Mouse (Mus musculus) neural tube, embryonic 11.5 days (tissue): ENCODE results near the gene Six1. TPM values are rescaled to one million over a fixed set of nuclear protein-coding genes. Genes with fewer than 3 reads are reported as not detected.

Experiments used
- ATAC-seq: fragments of 200-750 bp; cut with Nextera tagmentation; 2 replicates; pipeline ENCODE4 v1.8.0; 2017; ENCODE audit warnings: moderate number of reproducible peaks, mild to moderate bottlenecking, moderate TSS enrichment, moderate library complexity; ENCODE audit not compliant: insufficient read depth, low FRiP score, low TSS enrichment
- DNase-seq: peaks from one replicate; pipeline ENCODE4 v3.0.0-alpha.2; 2015; ENCODE audit warnings: low spot score
- H3K27ac ChIP-seq: fragments of 300-500 bp; sonication (generic); 2 replicates; pipeline ENCODE4 v1.5.1; 2014; ENCODE audit warnings: low read depth, mild to moderate bottlenecking, low read length
- H3K27me3 ChIP-seq: fragments of 300-500 bp; sonication (generic); 2 replicates; pipeline ENCODE4 v1.6.1; 2014; ENCODE audit warnings: mild to moderate bottlenecking, low read length, mixed read lengths; ENCODE audit not compliant: control insufficient read depth, insufficient read depth
- H3K36me3 ChIP-seq: fragments of 300-500 bp; sonication (generic); 2 replicates; pipeline ENCODE4 v1.6.1; 2014; ENCODE audit warnings: mild to moderate bottlenecking, low read length, moderate library complexity, mixed read lengths; ENCODE audit not compliant: control insufficient read depth, insufficient read depth
- H3K4me1 ChIP-seq: fragments of 300-500 bp; sonication (generic); 2 replicates; pipeline ENCODE4 v1.6.1; 2014; ENCODE audit warnings: low read length, mixed read lengths; ENCODE audit not compliant: control insufficient read depth, insufficient read depth
- H3K4me2 ChIP-seq: fragments of 300-500 bp; sonication (generic); 2 replicates; pipeline ENCODE4 v1.6.1; 2014; ENCODE audit warnings: low read depth, mild to moderate bottlenecking, moderate library complexity
- H3K4me3 ChIP-seq: fragments of 300-500 bp; sonication (generic); 2 replicates; pipeline ENCODE4 v1.5.1; 2014; ENCODE audit warnings: low read depth, low read length
- H3K9ac ChIP-seq: fragments of 300-500 bp; sonication (generic); 2 replicates; pipeline ENCODE4 v1.6.1; 2014; ENCODE audit warnings: mild to moderate bottlenecking, low read length
- H3K9me3 ChIP-seq: fragments of 300-500 bp; sonication (generic); 2 replicates; pipeline ENCODE4 v1.6.1; 2016; ENCODE audit warnings: low read length; ENCODE audit not compliant: control insufficient read depth
- WGBS: fragments of 180-500 bp; shearing (Covaris S2); extraction: QIAGEN DNeasy Blood & Tissue Kit; methylation state at CpG from one replicate; pipeline ENCODE4 v1.1.7; 2014; 5-methylcytosine and 5-hydroxymethylcytosine counted together
- polyA plus RNA-seq: library from polyadenylated mRNA; unstranded; fragments of >200 nt; fragmentation: Nextera tagmentation; extraction: Ambion mirVana; gene quantifications from 2 replicates; pipeline ENCODE4 v1.2.1, GENCODE M21; 2014

Six1 gene
- polyA plus RNA-seq, 1 experiment from 2014 or later = 34.9 TPM

DNA sequence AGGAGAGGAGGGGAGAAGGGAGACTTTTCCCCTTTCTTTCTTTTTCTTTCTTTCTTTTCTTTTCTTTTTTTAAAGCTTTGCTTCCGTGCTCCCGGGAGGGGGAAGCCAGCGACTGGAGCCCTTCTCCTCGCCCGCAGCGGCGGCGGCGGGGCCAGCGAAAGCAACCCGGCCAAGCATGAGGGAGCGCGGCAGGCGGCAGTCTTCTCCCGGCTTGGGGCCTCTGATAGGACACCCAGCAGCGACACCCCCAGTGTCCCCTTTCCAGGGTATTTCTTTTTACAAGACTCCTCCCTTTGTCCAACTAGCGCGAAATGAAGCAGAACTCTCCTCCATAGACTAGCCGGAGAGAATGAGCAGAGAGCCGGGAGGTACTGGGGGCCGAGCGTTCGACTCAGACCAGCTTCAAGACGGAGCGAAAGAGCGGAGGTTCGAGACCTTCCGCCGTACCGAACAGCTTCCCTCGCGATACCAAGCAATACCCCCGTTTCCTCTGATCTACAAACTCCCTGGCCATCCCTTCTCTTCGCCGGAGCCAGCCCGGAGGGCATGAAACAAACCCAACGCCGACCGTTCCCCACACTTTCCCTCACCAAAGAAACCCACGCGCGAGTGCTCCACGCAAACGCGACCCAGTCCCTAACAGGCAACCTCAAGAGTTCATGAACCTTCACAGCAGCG is 8.5 kb downstream of the Six1 start:
- peak overlapping the region; percentile 56 for H3K4me2 ChIP-seq
- H3K9me3 ChIP-seq = no peaks in the 10 kb centered on the region
- DNase-seq (peak; percentile 61), ATAC-seq (no peak)
- no peaks in the 10 kb centered on the region for H3K36me3 ChIP-seq
- peaks cover 93% of the 10 kb centered on the region for H3K27me3 ChIP-seq
- peak overlapping the region; percentile 73 for H3K9ac ChIP-seq
- under 1% methylated on average over 46 of the region's 46 CpGs for WGBS
- H3K4me3 ChIP-seq = peak overlapping the region; percentile 51
- peaks cover 5% of the 10 kb centered on the region for H3K4me1 ChIP-seq
- peak overlapping the region; percentile 70 for H3K27ac ChIP-seq

DNA sequence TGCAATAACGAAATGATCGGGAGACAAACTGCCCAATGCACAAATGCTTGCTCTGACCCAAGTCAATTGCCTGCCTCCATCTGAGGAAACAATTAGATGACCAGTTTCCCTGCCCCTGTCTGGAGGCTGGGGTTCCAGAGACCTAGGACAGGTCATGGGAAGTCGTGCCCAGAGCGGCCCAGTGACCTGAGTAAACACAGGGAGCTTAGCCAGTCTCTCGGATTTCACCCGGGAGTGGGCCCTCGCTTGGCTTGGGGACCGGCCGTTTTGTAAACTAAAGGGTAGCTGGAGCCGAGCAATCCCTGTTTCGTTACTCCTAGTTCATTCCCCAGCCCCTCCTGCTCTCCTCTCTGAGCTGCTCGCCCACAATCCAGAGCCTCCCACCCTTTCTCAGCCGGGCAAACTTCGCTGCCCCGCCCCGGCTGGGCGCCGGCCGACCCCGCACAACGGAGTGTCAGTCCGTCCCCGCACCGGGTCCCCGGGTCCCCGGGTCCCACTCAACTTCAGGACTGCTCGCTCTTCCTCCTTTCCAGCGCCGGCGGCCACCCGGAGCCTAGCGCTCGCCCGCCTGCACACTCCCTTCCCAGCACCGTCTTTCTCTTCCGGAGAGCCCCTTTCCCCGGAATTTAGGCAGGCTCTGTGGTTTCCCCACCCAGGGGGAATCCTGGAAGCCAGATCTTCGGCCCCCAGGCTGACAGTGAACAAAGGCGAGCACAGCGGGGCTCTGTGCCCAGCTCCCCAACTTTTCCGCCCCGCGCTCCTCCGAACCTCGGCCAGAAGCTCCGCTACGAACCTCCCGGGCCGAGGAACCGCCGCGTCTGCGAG is 9.3 kb downstream of the Six1 start:
- Histone ChIP-seq H3K4me2 (peak overlapping the region; percentile 56), H3K9ac (peak overlapping the region; percentile 73), H3K4me3 (peak overlapping the region; percentile 51), H3K9me3 (no peaks in the 10 kb centered on the region), H3K27ac (peak overlapping the region; percentile 70), H3K4me1 (peaks cover 7% of the 10 kb centered on the region), H3K36me3 (no peaks in the 10 kb centered on the region), H3K27me3 (peaks cover 93% of the 10 kb centered on the region)
- WGBS = under 1% methylated on average over 53 of the region's 53 CpGs
- ATAC-seq (no peak), DNase-seq (peak; percentile 60)

GRCm38 (mm10) chr12:73043396-73044167 is 10.1 kb downstream of the Six1 start:
- peak; percentile 33 for DNase-seq
- no peaks in the 10 kb centered on the region for H3K36me3 ChIP-seq
- no peak for ATAC-seq
- 1% methylated on average over 14 of the region's 14 CpGs for WGBS
- H3K27ac ChIP-seq = no peak overlapping the region
- no peaks in the 10 kb centered on the region for H3K9me3 ChIP-seq
- peak overlapping the region; percentile 51 for H3K4me3 ChIP-seq
- peaks cover 7% of the 10 kb centered on the region for H3K4me1 ChIP-seq
- H3K4me2 ChIP-seq = peak overlapping the region; percentile 56
- peaks cover 93% of the 10 kb centered on the region for H3K27me3 ChIP-seq
- H3K9ac ChIP-seq = peak overlapping the region; percentile 40; the same call in 1 of the 2 replicates

GRCm38 (mm10) chr12:73042903-73043302 is 10.8 kb downstream of the Six1 start:
- H3K4me2 ChIP-seq = peak overlapping the region; percentile 56
- 4% methylated on average over 2 of the region's 2 CpGs for WGBS
- H3K9me3 ChIP-seq = no peaks in the 10 kb centered on the region
- no peaks in the 10 kb centered on the region for H3K36me3 ChIP-seq
- no peak for DNase-seq
- no peak for ATAC-seq
- H3K27ac ChIP-seq = no peak overlapping the region
- H3K27me3 ChIP-seq = peaks cover 93% of the 10 kb centered on the region
- H3K9ac ChIP-seq = no peak overlapping the region
- peaks cover 7% of the 10 kb centered on the region for H3K4me1 ChIP-seq
- peak overlapping the region; percentile 51 for H3K4me3 ChIP-seq

DNA sequence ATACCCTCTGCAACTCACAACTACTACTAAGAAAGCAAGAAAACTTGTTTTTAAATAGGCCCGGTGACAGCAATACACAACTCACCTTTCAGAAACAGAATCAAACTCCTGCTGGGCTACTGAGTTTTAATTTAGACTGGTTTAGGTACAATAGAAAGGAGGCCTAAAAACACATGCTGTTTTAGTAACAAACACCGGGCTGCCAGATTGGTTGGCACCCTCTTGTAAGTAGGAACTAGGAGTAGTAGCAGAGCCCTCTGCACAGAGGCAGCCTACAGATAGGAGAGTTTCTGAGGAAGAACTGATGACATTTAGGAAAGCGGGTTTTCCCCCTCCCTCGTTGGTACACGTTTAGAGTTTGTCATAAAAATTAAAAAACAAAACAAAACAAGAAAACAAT is 11.3 kb downstream of the Six1 start:
- peak overlapping the region; percentile 12; the same call in 1 of the 2 replicates for H3K4me3 ChIP-seq
- H3K27ac ChIP-seq = no peak overlapping the region
- no peak for ATAC-seq
- DNase-seq = no peak
- H3K9me3 ChIP-seq = no peaks in the 10 kb centered on the region
- no peak overlapping the region for H3K9ac ChIP-seq
- H3K4me2 ChIP-seq = peak overlapping the region; percentile 27; the same call in 1 of the 2 replicates
- 2% methylated on average over 5 of the region's 5 CpGs for WGBS
- H3K27me3 ChIP-seq = peaks cover 93% of the 10 kb centered on the region
- no peaks in the 10 kb centered on the region for H3K36me3 ChIP-seq
- H3K4me1 ChIP-seq = peaks cover 7% of the 10 kb centered on the region

- peak overlapping the region; percentile 23 for H3K4me3 ChIP-seq
- peaks cover 90% of the 10 kb centered on the region for H3K27me3 ChIP-seq
- no peaks in the 10 kb centered on the region for H3K9me3 ChIP-seq
- DNase-seq (no peak), ATAC-seq (no peak)
- H3K4me1 ChIP-seq = peaks cover 7% of the 10 kb centered on the region
- peak overlapping the region; percentile 26 for H3K9ac ChIP-seq
- no peaks in the 10 kb centered on the region for H3K36me3 ChIP-seq
- 0% methylated on average over 10 of the region's 10 CpGs for WGBS
- H3K27ac ChIP-seq = no peak overlapping the region
- H3K4me2 ChIP-seq = peak overlapping the region; percentile 35
These were observed 12.4 kb downstream of the Six1 start for GRCm38 (mm10) chr12:73041256-73041630.

DNA sequence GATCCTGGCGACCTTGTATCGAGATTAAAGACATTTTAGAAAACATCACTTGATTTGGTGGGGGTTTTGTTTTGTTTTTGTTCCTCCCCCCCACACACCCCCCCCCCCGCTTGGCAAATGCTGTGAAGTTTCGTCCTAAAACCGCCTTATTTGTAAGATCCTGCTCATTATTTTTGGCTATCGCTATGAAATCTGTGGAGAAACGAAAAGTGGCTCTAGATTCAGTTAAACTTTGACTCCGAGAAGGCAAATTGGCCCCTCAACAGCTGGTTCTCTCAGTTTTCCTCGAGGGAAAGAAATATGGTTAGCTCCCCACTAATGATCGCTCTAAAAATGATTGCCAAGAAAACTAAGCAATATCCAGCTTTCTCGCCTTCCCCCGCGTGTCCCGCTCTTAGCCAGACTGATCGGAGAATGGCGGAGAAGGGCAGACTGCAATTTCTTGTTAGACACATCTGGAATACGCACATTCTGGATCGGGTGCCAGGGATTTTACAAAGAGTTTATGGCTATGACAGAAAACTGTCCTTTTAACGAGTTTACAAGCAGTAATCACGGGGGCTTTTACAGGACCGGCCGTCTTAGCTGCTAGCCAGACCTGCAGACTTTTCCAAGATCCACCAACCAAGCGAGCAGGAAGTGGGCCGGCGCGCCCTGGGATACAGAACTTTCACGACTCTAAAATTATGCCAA is 13.0 kb downstream of the Six1 start:
- Histone ChIP-seq H3K9me3 (no peaks in the 10 kb centered on the region), H3K4me3 (peak overlapping the region; percentile 26), H3K4me2 (peak overlapping the region; percentile 35), H3K4me1 (peaks cover 7% of the 10 kb centered on the region), H3K27me3 (peaks cover 90% of the 10 kb centered on the region), H3K36me3 (no peaks in the 10 kb centered on the region), H3K9ac (peak overlapping the region; percentile 26; the same call in 1 of the 2 replicates), H3K27ac (no peak overlapping the region)
- ATAC-seq (no peak), DNase-seq (peak; percentile 49)
- under 1% methylated on average over 27 of the region's 27 CpGs for WGBS

GRCm38 (mm10) chr12:73039939-73040562 is 13.6 kb downstream of the Six1 start:
- H3K4me2 ChIP-seq = peak overlapping the region; percentile 35
- H3K4me3 ChIP-seq = peak overlapping the region; percentile 26
- ATAC-seq = no peak

More at GRCm38 (mm10) chr12:73039939-73040562, 13.6 kb downstream of the Six1 start:
- Histone ChIP-seq H3K27ac (no peak overlapping the region), H3K9ac (peak overlapping the region; percentile 22; the same call in 1 of the 2 replicates), H3K36me3 (no peaks in the 10 kb centered on the region), H3K9me3 (no peaks in the 10 kb centered on the region), H3K4me1 (peaks cover 8% of the 10 kb centered on the region), H3K27me3 (peaks cover 88% of the 10 kb centered on the region)
- WGBS = under 1% methylated on average over 18 of the region's 18 CpGs
- no peak for DNase-seq
